Mouse (Mus musculus): ENCODE data around the gene Olfr775.

Olfr775 gene

DNA sequence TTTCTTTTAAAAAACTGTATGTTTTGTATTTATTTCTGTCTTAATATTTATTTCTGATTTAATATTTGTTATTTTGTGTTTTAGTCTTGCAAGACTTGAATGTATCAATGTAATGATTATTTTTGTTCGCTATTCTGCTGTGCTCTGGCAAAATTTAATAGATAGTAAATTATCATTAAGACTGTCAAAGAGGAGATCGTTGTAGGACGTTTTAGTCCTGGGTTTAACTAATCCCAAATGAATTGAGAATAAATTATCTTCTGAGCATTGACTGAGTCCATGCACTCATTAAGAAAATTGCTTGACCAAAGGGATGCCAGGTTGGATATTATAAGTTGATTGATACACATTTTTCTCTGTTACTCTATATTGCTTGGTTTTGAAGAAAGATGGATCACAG, at the start of gene Olfr775:
Olfr775 (plus strand) TSS at position 301 of the 400 bp plus-strand sequence.
- in situ Hi-C loops (cut with MboI, MseI) = no loop called here

GRCm38 (mm10) chr10:129230737-129231136, 17.5 kb upstream of the Olfr775 start:
- in situ Hi-C loops (cut with MboI, MseI) = no loop called here

DNA sequence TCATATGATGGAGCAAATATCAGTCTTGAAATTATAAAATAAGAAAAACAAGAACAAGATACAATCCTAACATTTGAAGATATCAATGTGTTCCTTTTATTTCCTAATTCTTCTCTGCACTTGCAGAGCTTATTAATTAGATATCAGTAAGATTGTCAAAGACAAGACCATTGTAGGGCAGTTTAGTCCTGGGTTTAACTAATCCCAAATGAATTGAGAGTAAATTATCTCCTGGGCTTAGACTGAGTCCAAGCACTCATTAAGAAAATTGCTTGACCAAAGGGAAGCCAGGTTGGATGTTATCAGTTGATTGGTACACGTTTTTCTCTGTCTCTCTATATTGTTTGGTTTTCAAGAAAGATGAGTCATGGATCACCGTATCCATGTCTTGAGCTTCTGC, 12.3 kb upstream of the Olfr775 start, which contains the start of gene Olfr774:
Olfr774 (plus strand) TSS at position 301 of the 400 bp plus-strand sequence.
- in situ Hi-C loops (cut with MboI, MseI) = no loop called here

GRCm38 (mm10) chr10:129258827-129259226, 10.6 kb downstream of the Olfr775 start, which contains the start of gene Olfr776:
TSS of gene Olfr776 (plus strand) at chr10:129259127.
- in situ Hi-C loops (cut with MboI, MseI) = no loop called here

DNA sequence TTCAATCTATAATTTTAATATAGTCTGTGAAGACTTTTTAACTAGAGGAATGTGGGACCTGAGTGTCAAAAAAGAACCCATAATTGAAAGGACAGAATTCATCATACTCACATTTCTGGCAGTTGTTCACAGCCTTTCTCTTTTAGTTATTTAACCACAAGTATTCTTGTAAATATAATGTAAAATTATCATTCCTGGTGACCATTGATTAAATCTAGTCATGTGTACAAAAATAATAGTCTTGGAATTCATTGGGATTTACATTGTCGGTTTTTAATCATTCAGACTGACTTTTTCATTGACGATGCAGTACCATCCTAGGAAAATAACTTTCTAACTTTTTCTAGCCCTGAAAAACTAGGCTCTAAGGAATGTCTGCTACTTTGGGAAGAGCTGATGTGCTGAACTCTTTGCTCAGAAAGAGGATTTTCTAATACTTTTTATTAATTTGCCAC, 22.9 kb downstream of the Olfr775 start, which contains the start of gene Olfr777:
Olfr777 (minus strand) TSS at position 405 of the 455 bp plus-strand sequence.
- in situ Hi-C loops (cut with MboI, MseI) = no loop called here

Measured in T-helper 2 cell (primary cell).